Mouse (Mus musculus) embryo, embryonic 11.5 days (tissue): Measurements from ENCODE around the gene Dhx16.
"Not testable (repeated sequence)": the region's sequence is repeated elsewhere in the genome, so short reads cannot be mapped to it uniquely, and the experiment has no call there.

Experiments
- DNase-seq: peaks from one replicate; pipeline ENCODE4 v3.0.0-alpha.2; 2012; ENCODE audit warnings: low read depth, low spot score

The Dhx16 gene

DNA sequence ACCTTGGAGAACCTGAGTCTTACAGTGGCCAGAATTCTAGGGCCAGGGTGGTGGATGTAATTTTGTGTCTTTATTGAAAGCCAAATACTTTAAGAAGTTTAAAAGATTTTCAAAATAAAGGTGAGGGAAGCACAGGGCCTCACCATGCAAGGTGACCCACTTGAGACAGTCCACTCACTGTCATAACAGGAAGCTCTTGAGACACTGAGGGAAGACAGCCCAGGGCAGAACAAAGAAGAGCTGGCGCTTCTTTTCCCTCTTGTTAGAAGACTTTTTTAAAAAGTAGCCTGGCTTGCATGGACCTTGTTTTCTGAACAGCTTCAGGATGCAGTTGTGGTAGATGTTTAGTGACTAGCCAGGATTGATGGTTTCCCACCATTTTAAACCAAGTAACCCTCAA lies 40.8 kb downstream of the Dhx16 start:
- DNase-seq: no peak

DNA sequence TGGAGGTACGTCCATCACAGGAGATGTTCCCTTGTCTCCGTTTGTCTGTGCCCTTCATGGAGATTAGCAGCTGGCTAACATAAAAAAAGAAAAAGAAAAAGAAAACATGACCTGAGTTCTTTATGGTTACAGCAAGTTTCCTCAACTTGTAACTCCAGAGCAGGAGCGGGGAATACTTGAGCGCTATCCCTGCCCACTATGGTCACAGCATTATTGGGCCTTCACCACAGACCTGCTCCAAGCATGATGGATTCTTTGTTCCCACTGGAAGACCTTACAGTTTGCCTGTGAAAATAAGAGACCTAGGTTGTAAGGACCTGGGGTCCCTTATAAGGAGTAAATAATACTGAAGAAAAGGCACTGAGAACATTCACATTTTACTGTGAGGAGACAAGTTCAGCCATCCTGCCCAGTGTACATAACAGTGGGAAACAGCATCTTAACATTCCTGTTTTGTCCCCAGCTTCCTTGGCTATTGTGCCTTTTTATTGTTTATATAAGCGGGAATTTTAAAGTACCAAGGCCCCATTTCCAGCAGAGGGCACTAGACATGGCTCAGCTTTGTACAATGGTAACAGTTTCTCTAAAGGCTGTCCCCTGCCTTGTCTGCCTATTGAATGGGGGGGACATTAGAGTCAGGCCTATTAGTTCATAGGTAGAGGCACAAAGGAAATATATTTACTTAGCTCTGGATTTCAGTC lies 41.4 kb downstream of the Dhx16 start:
- DNase-seq: peak; percentile 46

DNA sequence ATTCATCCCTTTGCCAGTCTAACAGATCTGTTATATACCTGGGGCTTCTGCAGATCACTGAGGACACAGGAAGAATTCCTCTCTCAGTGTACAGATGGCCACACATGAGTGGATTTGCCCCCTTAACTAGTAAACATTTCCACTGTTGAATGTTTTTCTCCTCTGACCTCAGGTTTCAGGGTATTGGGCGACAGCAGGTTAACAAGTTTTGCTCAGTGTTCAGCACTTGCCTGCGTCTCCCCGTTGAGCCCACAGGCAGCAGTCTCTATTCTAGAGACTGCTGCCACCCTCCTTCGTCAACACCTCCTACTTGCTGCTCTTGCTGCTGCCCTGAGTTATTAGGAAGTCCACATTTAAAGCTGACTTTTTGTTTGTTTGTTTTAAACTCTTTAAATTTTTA lies 42.1 kb downstream of the Dhx16 start:
- DNase-seq: no peak

DNA sequence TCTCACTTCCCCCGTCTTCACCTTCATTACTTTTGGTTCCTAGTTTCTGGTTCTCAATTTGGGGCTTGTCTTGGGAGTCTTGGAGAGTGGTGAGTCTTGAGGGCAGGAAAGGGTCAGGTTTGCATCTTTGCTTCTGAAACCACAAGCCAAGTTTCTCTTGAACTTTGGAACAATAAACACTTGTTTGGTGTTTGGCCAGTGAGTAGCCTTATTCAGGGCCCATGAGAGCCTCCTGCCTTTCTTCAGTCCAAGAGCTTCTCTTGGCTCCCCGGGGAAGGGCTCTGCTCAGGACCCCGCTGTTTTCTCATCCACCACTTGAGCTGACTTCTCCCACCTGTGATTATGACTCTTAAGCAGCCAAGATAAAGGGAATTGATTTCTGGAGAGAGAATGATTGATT lies 42.9 kb downstream of the Dhx16 start:
- no peak for DNase-seq

DNA sequence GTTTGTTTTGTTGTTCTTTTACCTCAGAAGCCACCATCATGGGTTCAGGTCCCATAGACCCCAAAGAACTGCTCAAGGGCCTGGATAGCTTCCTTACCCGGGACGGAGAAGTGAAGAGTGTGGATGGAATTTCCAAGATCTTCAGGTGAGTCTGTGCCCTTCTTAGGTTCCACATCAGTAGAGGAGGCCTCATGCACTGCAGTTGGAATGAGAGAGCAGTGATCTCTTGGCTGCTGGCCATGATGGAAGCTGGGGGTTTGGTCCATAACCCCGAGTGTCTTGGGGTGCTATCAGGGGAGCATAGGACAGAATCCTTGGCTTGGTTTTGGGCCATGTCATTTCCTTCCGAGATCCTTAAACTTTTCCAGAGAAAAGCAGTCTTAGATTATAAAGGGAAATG lies 43.7 kb downstream of the Dhx16 start:
- no peak for DNase-seq

DNA sequence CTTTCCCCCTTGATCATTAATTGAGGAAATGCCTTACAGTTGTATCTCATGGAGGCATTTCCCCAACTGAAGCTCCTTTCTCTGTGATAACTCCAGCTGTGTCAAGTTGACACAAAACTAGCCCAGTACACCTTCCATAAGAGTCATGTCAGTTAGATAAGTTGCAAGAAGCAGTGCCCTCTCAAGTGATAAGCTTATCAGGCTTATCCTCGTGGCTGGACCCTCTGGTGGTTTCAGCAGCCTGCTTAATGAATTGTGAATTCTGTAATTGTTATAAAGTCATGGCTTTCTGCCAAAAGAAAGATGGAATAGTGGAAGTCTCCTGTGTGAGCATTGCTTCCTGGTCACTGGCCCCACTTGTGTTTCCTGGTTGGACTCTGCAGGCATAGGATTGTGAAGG lies 47.9 kb downstream of the Dhx16 start:
- DNase-seq: no peak

DNA sequence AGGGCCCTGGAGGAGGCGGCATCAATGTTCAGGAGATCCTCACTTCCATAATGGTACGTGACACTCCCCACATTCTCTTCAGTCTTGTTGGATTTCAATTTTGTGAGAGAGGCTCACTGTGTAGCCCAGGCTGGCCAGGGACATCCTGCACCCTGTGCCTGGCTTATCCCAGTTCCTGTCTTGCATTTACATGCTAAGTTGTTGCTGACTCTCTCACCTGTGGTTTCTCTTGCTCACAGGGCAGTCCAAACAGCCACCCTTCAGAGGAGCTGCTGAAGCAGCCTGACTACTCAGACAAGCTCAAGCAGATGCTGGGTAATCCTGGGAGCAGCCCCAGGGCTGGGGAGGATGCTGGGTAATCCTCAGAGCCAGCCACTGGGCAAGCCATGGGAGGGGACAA lies 49.9 kb downstream of the Dhx16 start:
- DNase-seq: no peak

DNA sequence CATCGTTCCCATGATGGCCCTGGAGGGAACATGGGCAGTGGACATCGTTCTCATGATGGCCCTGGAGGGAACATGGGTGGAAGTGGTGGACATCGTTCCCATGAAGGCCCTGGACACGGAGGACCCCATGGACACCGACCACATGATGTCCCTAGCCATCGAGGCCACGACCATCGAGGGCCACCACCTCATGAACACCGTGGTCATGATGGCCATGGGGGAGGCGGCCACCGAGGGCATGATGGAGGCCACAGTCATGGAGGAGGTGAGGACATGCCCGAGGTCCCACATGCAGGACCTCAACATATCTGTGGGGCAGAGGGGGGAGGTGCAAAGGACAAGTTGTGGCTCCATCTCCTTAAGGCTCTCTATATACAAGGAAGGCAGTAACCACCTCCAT lies 51.0 kb downstream of the Dhx16 start:
- DNase-seq: no peak

DNA sequence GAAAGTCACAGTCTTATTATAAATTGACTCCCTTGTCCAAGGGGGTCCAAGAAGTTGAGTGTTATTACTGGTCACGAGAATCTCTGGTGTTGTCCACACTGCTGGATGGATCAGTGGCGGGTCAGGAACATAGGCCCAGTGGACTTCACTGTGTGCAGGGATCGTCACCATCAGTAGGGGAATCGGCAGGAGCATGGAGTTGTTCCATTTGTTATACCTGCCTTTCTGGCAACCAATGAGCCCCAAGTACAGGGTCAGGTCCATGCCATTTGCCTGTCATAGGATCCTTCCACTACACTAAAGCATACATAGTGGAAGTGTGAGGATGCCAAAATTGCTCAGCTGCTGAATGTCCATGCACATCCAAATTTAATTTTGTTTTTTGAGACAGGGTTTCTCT lies 53.0 kb downstream of the Dhx16 start:
- DNase-seq: no peak

DNA sequence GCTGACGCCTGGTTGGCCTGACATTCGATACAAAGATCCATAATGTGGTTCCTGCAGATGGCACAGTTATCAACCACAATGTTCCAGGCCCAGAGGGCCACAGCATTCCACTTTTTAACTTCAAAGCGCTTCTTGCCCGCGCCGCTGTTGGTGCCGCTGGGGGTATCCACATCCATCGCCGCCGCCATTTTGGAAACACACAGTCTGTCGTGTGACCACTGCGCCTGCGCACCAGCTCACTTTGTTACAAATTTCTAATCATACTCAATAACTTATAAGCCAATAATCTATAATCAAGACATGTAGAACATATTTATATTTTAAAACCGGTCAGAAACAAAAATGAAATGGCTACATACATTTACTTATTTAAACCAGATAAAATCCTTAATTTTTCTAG lies 56.1 kb downstream of the Dhx16 start:
- DNase-seq: not testable (repeated sequence)

DNA sequence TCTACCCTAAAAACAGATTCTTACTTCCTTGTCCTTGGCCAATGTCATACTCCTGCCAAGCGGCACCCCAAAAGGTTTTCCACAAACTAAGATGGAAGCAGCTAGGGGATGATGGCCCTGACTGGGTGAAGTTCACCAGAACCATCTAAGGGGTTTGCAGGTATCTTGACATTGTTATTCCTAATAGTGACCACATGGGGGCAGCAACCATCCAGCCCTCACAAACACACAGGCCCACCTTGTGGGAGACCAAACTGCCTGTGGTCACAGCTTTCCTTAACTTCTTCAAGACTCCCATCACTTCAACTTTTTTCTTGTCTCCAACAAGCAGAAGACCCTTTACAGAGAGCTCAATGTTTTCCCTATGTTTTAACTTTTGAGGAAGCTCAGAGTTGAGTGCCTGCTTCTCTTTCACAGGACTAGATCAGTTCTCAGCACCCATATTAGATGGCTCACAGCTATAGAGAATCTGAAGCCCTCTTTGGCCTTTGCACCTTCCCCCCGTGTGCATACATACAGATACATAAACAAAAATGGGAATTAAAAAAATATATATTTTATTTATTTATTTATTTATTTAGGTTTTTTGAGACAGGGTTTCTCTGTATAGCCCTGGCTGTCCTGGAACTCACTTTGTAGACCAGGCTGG lies 58.2 kb downstream of the Dhx16 start:
- peak; percentile 53 for DNase-seq

DNA sequence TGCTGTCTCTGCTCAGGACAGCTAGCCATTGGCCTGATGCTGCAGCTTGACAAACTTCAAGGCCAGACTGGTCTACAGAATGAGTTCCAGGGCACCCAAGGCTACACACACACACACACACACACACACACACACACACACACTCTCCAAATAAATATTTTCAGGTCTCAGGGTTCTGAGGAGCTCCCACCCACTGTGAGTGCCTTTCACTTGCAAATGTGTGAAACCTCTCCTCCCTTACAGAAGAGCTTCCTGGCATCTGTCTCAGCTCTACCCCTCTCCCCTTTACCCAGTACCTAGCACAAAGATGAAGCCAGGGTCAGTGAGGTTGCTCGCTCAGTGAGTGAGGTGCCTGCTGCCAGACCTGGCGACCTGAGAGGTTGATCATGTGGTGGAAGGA lies 59.5 kb downstream of the Dhx16 start:
- DNase-seq: no peak

DNA sequence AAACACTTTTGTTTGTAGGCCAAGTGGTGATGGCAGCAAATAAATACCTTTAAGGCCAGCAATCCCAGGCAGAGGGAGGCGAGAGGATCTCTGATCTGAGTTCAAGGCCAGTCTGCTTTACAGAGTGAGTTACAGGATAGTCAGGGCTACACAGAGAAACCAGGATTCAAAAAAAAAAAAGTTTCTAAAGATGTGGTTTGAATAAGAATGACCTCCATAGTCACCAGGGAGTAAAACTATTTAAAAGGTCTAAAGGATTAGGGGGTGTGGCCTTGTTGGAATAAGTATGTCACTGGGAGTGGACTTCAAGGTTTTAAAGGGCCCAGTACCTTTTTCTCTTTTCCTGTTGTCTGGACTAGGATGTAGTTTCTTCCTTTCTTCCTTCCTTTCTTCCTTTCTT lies 60.3 kb downstream of the Dhx16 start:
- DNase-seq: no peak
